Mouse (Mus musculus) T-helper 1 cell (primary cell): ENCODE results near the gene Naa15.
"Not testable (repeated sequence)": the region's sequence is repeated elsewhere in the genome, so short reads cannot be mapped to it uniquely, and the experiment has no call there.

Experiments used
- in situ Hi-C: fragments of 300-600 bp; cut with MboI, MseI; formaldehyde crosslinking; loops from one replicate; pipeline ENCODE4 v1.15.1; 2025; ENCODE audit warnings: high pct_unique_total_duplicates

Naa15 gene

GRCm38 (mm10) chr3:51415098-51416072, at the start of gene Naa15:
Gene Naa15 (plus strand): TSS chr3:51415148.
- in situ Hi-C loops: no loop called here

DNA sequence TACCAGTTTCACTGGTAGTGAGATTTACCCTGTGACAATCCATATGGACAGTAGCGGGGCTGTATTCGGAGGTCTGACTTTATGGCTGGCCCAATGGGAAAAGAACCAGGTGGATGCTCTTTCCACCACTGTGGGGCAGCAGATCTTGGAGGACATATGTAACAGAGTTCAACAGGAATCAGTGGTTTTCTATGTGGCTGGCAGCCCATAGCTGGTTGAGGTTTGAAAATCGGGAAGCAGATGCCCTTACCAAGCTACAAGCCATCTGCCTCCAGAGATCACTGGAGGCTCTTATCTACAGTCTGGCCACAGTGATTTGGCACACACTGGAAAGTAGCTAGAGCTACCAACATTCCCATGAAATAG, 49.4 kb upstream of the Naa15 start:
- in situ Hi-C loops: loop anchor here (25.0 kb wide), 1 partner anchor 128 kb away; no protein-coding TSS in a partner anchor

GRCm38 (mm10) chr3:51366926-51367325, 48.0 kb upstream of the Naa15 start:
- in situ Hi-C loops: loop anchor here (25.0 kb wide), 1 partner anchor 130 kb away; no protein-coding TSS in a partner anchor

- in situ Hi-C loops: loop anchor here (25.0 kb wide), 1 partner anchor 131 kb away; no protein-coding TSS in a partner anchor
Measured at GRCm38 (mm10) chr3:51368011-51368410, 46.9 kb upstream of the Naa15 start.

DNA sequence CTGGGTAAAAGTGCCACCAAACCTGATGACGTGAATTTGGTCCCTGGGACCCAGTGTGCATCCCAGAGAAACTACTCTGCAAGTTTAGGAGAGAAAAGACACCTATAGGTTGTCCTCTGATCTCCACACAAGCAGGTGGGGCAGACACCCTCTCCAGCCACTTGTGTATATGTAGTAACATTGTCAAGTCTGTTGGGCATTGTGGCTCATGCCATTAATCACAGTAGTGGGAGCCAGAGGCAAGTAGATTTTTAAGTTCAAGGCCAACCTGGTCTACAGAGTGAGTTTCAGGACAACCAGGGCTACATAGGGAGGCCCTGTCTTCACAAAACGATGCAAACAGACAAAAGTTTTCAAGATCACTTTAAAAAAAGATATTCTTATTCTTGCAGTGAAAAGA, 43.1 kb upstream of the Naa15 start:
- in situ Hi-C loops: loop anchor here (25.0 kb wide), 1 partner anchor 135 kb away; no protein-coding TSS in a partner anchor

DNA sequence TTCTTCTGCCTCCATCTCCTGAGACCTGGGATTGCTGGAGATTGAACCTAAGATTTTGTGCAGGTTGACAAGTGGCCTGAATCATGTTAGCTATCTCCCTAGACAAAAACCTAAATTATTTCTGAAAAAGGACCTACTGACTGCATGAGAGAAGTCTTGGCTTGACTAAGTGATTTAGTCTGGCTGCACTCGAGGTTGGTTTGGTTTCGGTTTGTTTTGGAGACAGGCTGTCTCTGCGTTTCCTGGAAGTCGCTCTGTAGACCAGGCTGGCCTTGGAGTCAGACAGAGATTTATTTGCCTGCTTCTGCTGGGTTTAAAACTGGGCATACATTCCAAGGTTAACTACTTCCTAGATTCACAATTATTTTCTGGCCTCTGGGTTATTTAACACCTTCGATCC, 42.1 kb upstream of the Naa15 start:
- in situ Hi-C loops: loop anchor here (25.0 kb wide), 1 partner anchor 136 kb away; no protein-coding TSS in a partner anchor

DNA sequence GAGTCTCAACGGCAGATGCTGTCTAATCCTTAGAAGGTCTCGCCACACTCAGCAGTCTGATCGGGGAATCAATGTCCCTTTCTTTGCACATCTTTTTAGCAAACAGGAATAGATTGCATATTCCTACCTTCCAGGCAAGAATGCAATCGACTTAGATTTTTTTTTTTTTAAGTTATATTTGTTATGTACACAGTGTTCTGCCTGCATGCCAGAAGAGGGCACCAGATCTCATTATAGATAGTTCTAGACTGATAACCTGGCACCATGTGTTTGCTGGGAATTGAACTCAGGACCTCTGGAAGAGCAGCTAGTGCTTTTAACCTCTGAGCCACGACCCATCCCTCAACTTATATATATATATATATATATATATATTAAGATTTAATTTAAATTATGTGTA, 41.4 kb upstream of the Naa15 start:
- in situ Hi-C loops: loop anchor here (25.0 kb wide), 1 partner anchor 136 kb away; no protein-coding TSS in a partner anchor

DNA sequence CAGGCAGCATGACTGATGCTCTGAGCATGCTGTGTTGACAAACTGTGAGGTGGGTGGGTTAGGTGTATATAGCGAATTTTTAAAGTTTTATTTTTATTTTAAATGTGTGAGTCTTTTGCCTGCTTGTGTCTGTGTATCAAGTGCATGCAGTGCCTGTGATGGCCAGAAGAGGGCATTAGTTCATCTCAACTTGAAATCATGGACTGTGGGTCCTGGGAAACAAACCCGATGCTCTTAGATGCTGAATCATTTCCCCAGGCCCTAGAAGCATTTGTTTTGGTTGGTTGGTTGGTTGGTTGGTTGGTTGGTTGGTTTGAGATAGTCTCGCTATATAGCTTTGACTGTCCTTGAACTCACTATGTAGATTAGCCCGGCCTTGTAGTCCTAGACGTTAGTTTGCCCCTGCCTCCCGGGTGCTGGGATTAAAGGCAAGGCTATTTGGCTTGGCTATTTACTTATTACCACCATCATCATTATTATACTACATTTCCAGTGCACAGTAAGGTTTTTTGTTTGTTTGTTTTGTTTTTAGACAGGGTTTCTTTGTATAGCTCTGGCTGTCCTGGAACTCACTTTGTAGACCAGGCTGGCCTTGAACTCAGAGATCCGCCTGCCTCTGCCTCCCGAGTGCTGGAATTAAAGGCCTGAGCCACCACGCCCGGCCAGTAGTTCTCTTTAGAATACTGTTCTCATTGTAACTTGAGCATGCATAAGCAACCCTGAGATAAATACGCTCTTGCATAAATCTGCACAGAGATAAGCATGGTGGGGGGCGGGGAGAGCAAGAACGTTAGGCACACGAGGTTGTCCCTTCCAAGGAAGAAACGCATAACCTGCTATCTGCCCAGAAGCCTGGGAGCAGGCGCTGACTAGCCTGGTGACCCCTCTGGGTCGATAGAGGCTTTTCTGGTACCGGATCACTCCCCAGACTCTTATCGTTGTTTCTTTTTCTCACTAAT, 39.4 kb upstream of the Naa15 start:
- in situ Hi-C loops: no loop called here

GRCm38 (mm10) chr3:51377878-51378664, 36.9 kb upstream of the Naa15 start:
- in situ Hi-C loops: no loop called here

GRCm38 (mm10) chr3:51378665-51378946, 36.3 kb upstream of the Naa15 start:
- in situ Hi-C loops: no loop called here

DNA sequence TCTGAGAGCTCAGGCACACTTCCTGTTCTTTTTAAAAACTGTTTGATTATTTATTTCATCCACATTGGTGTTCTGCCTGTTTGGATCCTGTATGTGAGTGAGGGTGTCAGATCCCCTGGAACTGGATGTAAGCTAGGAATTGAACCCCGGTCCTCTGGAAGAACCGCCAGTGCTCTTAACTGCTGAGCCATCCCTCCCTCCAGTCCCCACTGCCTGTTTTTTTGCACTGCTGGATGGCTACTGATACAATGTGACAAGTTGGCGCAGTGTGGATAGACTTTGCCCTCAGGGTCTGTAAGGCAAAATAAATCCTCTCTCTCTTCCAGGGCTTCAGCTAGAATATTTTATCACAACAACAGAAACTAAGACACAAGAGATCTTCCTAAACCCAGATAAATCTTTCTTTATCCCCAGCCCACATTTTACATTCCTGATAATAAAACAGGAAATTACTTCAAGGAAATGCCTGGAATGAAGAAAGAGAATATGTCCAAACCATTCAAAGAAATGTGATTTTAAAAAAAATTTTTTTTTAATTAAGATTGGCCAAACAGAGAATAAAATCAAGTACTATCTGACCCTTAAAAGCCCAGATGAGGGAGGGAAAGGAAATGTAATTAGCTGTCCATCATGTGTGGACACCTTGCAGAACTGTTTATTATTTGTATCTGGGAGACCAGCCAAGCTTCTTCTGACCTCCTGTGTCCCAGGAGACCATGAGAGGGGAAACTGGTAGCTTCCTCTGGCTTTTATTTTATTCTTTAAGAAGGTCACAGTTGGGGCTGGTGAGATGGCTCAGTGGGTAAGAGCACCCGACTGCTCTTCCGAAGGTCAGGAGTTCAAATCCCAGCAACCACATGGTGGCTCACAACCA, 34.9 kb upstream of the Naa15 start:
- in situ Hi-C loops: no loop called here

- in situ Hi-C loops: no loop called here
Measured at GRCm38 (mm10) chr3:51380660-51381014, 34.3 kb upstream of the Naa15 start.

DNA sequence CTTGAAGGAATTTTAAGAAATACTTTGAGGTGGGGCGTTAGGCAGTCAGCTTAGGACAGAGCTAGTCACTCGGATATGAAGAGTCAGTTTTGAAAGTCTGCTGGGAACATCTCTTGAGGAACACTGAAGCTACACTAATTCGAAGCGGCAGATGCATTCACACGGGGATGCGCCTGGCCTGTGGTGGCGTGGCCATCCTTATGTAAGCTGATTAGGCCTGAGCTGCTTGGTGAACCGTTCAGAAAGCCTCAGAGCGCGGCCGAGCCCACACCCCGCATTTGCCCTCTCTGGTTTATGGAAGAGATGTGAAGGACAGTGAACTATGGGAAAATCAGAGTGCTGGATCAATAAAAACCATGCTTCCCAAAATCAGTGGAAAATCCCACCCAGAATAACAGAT, 31.5 kb upstream of the Naa15 start:
- in situ Hi-C loops: no loop called here

DNA sequence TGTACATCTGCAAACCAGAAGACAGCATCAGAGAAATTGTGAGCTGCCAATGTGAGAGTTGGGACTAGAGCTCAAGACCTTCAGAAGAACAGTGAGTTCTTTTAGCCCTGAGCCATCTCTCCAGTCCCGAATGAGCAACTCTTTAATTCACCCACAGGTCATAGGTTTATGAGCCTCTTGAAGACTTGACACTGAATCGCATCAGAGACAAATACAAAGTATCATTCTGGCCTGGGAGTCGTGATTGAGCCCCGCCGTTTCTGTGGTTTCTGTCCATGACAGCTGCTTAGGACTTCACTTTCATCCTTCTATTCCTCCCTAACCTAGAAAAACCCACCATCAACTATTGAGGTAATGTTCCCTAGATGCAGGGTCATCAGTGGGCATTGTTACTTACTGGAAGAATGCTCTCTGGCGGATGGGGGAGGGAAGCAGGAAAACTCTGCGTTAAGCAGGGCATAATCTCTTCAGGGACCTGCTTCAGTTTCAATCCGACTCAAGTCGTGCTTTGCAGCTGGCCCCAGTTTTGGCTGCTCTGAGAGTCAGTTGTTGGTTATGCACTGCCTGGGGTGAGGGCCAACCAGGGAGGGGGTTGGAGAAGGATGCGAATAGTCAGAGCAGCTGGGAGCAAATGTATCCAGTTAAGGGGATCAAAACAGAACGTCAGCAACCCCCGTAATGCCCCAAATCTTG, 28.4 kb upstream of the Naa15 start:
- in situ Hi-C loops: no loop called here

DNA sequence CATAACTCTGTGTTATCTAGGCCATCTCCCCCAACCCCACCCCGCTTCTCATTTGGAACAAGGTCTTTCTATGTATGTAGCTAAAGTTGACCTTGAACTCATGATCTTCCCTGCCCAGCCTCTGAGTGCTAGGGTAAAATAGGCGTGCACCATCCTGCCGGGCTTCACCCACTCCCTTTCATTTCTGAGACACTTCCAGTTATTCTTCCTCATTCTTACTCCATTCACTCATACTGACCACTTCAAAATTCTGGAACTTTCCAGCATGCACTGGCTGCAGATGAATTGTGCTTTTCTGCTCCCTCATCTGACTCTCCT, 27.9 kb upstream of the Naa15 start:
- in situ Hi-C loops: no loop called here

- in situ Hi-C loops: no loop called here
Measured at GRCm38 (mm10) chr3:51387868-51388381, 27.0 kb upstream of the Naa15 start.

- in situ Hi-C loops: no loop called here
Measured at GRCm38 (mm10) chr3:51388904-51389303, 26.0 kb upstream of the Naa15 start.

- in situ Hi-C loops: no loop called here
Measured at GRCm38 (mm10) chr3:51391095-51391494, 23.9 kb upstream of the Naa15 start.

GRCm38 (mm10) chr3:51391591-51391990, 23.4 kb upstream of the Naa15 start:
- in situ Hi-C loops: no loop called here

- in situ Hi-C loops: not testable (repeated sequence)
Measured at GRCm38 (mm10) chr3:51393018-51393417, 21.9 kb upstream of the Naa15 start.
